Mouse (Mus musculus) kidney, postnatal 4 days (tissue): ENCODE data around the gene Pwwp2b.

Source experiments
- DNase-seq, 2 experiments: peaks; one replicate each; pipeline ENCODE4 v3.0.0; 2021; ENCODE audit warnings: mixed read lengths in 2 of 2

The Pwwp2b gene

GRCm38 (mm10) chr7:139247881-139248614 lies at the start of gene Pwwp2b:
Gene Pwwp2b (plus strand): TSS chr7:139248482.
- peak; percentile 85 to 90 for DNase-seq

GRCm38 (mm10) chr7:139200108-139200507 lies 48.2 kb upstream of the Pwwp2b start:
- DNase-seq = peak; percentile 79 to 86

- DNase-seq = no peak
Measured at GRCm38 (mm10) chr7:139201209-139201608, 47.1 kb upstream of the Pwwp2b start.

- peak; percentile 65 to 69 for DNase-seq
Measured at GRCm38 (mm10) chr7:139208023-139208772, 40.1 kb upstream of the Pwwp2b start.

- peak in 1 of 2 experiments; percentile 48 for DNase-seq
Measured at GRCm38 (mm10) chr7:139208773-139209095, 39.5 kb upstream of the Pwwp2b start.

- no peak for DNase-seq
Measured at GRCm38 (mm10) chr7:139211761-139212160, 36.5 kb upstream of the Pwwp2b start.

- DNase-seq = peak; percentile 99
Measured at GRCm38 (mm10) chr7:139212754-139213745, 35.2 kb upstream of the Pwwp2b start, which contains the start of the genes Lrrc27 and Stk32c. Gene Lrrc27 (plus strand): TSS chr7:139212988. Gene Stk32c (minus strand): TSS chr7:139213307.

GRCm38 (mm10) chr7:139213751-139214150 lies 34.5 kb upstream of the Pwwp2b start:
- no peak for DNase-seq

- DNase-seq = no peak
Measured at GRCm38 (mm10) chr7:139214160-139214559, 34.1 kb upstream of the Pwwp2b start.

GRCm38 (mm10) chr7:139214596-139215340 lies 33.5 kb upstream of the Pwwp2b start:
- DNase-seq = no peak

- DNase-seq = no peak
Measured at GRCm38 (mm10) chr7:139215516-139215915, 32.8 kb upstream of the Pwwp2b start.

GRCm38 (mm10) chr7:139215946-139216345 lies 32.3 kb upstream of the Pwwp2b start:
- DNase-seq = no peak

- no peak for DNase-seq
Measured at GRCm38 (mm10) chr7:139216464-139216863, 31.8 kb upstream of the Pwwp2b start.

GRCm38 (mm10) chr7:139217046-139217445 lies 31.2 kb upstream of the Pwwp2b start:
- DNase-seq = no peak

- peak; percentile 65 to 77 for DNase-seq
Measured at GRCm38 (mm10) chr7:139218641-139219415, 29.5 kb upstream of the Pwwp2b start.

GRCm38 (mm10) chr7:139219486-139219885 lies 28.8 kb upstream of the Pwwp2b start:
- no peak for DNase-seq

GRCm38 (mm10) chr7:139220303-139220702 lies 28.0 kb upstream of the Pwwp2b start:
- DNase-seq = peak in 1 of 2 experiments; percentile 32

- DNase-seq = no peak
Measured at GRCm38 (mm10) chr7:139221072-139221471, 27.2 kb upstream of the Pwwp2b start.

GRCm38 (mm10) chr7:139221856-139222255 lies 26.4 kb upstream of the Pwwp2b start:
- no peak for DNase-seq

- no peak for DNase-seq
Measured at GRCm38 (mm10) chr7:139222341-139222740, 25.9 kb upstream of the Pwwp2b start.

GRCm38 (mm10) chr7:139224070-139224469 lies 24.2 kb upstream of the Pwwp2b start:
- no peak for DNase-seq
